Mouse (Mus musculus) megakaryocyte, adult 5-6 weeks (primary cell): ENCODE data around the gene Arrb2. TPM values are rescaled to one million over a fixed set of nuclear protein-coding genes. Genes with fewer than 3 reads are reported as not detected.
A peak's percentile ranks its signal among the peaks of the same experiment; 100 is the strongest.

Source experiments
- ATAC-seq: 2 replicates; pipeline ENCODE4 v1.8.0; 2016; ENCODE audit warnings: mild to moderate bottlenecking, inconsistent platforms; ENCODE audit not compliant: poor library complexity, severe bottlenecking
- total RNA-seq, 2 experiments: library from RNA; stranded (forward) in 1 of 2; stranded (reverse) in 1 of 2; fragments of 153-499, 151-499 nt in 1 of 2; fragments of 221-1000, 200-1000 nt in 1 of 2; gene quantifications; 2 replicates each; pipeline versions ENCODE4 v1.2.3 to v1.2.4; 2015 to 2017

Gene Arrb2
- total RNA-seq, 2 experiments from 2014 or later: 125 to 140 TPM

GRCm38 (mm10) chr11:70489684-70490083 is 57.2 kb downstream of the Arrb2 start:
- ATAC-seq: peak; percentile 95

Other genes with a start within 250 kb of the Arrb2 start
- not detected in 2 replicates for gene Slc16a11, start 219.9 kb upstream of the Arrb2 start, total RNA-seq (2015)
- not detected in 2 replicates for gene Slc16a11, start 219.9 kb upstream of the Arrb2 start, total RNA-seq (2017)
- gene Slc16a13, start 211.6 kb upstream of the Arrb2 start, total RNA-seq (2015): 1.9 and 2.5 TPM in 2 replicates
- gene Slc16a13, start 211.6 kb upstream of the Arrb2 start, total RNA-seq (2017): 2.3 and 7.7 TPM in 2 replicates
- 0.04 and 0.27 TPM in 2 replicates for gene Bcl6b, start 202.8 kb upstream of the Arrb2 start, total RNA-seq (2015)
- not detected in 2 replicates for gene Bcl6b, start 202.8 kb upstream of the Arrb2 start, total RNA-seq (2017)
- 74.4 and 77.6 TPM in 2 replicates for gene 0610010K14Rik, start 194.7 kb upstream of the Arrb2 start, total RNA-seq (2015)
- gene 0610010K14Rik, start 194.7 kb upstream of the Arrb2 start, total RNA-seq (2017): 25.6 and 31.5 TPM in 2 replicates
- gene Gm21988, start 192.8 kb upstream of the Arrb2 start, total RNA-seq (2015): 4.0 and 5.2 TPM in 2 replicates
- gene Gm21988, start 192.8 kb upstream of the Arrb2 start, total RNA-seq (2017): 0.11 and 4.3 TPM in 2 replicates
- 221 and 238 TPM in 2 replicates for gene Rnasek, start 192.8 kb upstream of the Arrb2 start, total RNA-seq (2015)
- gene Rnasek, start 192.8 kb upstream of the Arrb2 start, total RNA-seq (2017): 29.7 and 38.5 TPM in 2 replicates
- gene Alox12, start 177.3 kb upstream of the Arrb2 start, total RNA-seq (2015): not detected in 2 replicates
- not detected in 2 replicates for gene Alox12, start 177.3 kb upstream of the Arrb2 start, total RNA-seq (2017)
- 0.98 and 1.5 TPM in 2 replicates for gene Alox12e, start 110.0 kb upstream of the Arrb2 start, total RNA-seq (2015)
- gene Alox12e, start 110.0 kb upstream of the Arrb2 start, total RNA-seq (2017): 1.2 and 1.7 TPM in 2 replicates
- 62.7 and 71.5 TPM in 2 replicates for gene Alox15, start 80.6 kb upstream of the Arrb2 start, total RNA-seq (2015)
- 72.8 and 74.4 TPM in 2 replicates for gene Alox15, start 80.6 kb upstream of the Arrb2 start, total RNA-seq (2017)
- 12.1 and 13.2 TPM in 2 replicates for gene Pelp1, start 22.6 kb upstream of the Arrb2 start, total RNA-seq (2015)
- 5.8 and 7.4 TPM in 2 replicates for gene Pelp1, start 22.6 kb upstream of the Arrb2 start, total RNA-seq (2017)
- 42.2 and 64.0 TPM in 2 replicates for gene Med11, start 19.3 kb downstream of the Arrb2 start, total RNA-seq (2015)
- gene Med11, start 19.3 kb downstream of the Arrb2 start, total RNA-seq (2017): 47.8 and 55.3 TPM in 2 replicates
- gene Zmynd15, start 26.8 kb downstream of the Arrb2 start, total RNA-seq (2015): 0.13 TPM in 1 of 2 replicates, not detected in the other
- gene Zmynd15, start 26.8 kb downstream of the Arrb2 start, total RNA-seq (2017): 0.04 TPM in 1 of 2 replicates, not detected in the other
- 0.84 and 1.9 TPM in 2 replicates for gene Cxcl16, start 27.3 kb downstream of the Arrb2 start, total RNA-seq (2015)
- gene Cxcl16, start 27.3 kb downstream of the Arrb2 start, total RNA-seq (2017): 1.2 and 1.7 TPM in 2 replicates
- not detected in 2 replicates for gene Tm4sf5, start 72.6 kb downstream of the Arrb2 start, total RNA-seq (2015)
- gene Tm4sf5, start 72.6 kb downstream of the Arrb2 start, total RNA-seq (2017): not detected in 2 replicates
- not detected in 2 replicates for gene Vmo1, start 82.0 kb downstream of the Arrb2 start, total RNA-seq (2015)
- gene Vmo1, start 82.0 kb downstream of the Arrb2 start, total RNA-seq (2017): not detected in 2 replicates
- not detected in 2 replicates for gene Gltpd2, start 86.6 kb downstream of the Arrb2 start, total RNA-seq (2015)
- gene Gltpd2, start 86.6 kb downstream of the Arrb2 start, total RNA-seq (2017): not detected in 2 replicates
- 112 and 144 TPM in 2 replicates for gene Psmb6, start 92.7 kb downstream of the Arrb2 start, total RNA-seq (2015)
- gene Psmb6, start 92.7 kb downstream of the Arrb2 start, total RNA-seq (2017): 182 and 211 TPM in 2 replicates
- not detected in 2 replicates for gene Gm40193, start 100.3 kb downstream of the Arrb2 start, total RNA-seq (2015)
- gene Gm40193, start 100.3 kb downstream of the Arrb2 start, total RNA-seq (2017): not detected in 2 replicates
- 6.3 and 6.5 TPM in 2 replicates for gene Pld2, start 107.4 kb downstream of the Arrb2 start, total RNA-seq (2015)
- 7.3 and 11.1 TPM in 2 replicates for gene Pld2, start 107.4 kb downstream of the Arrb2 start, total RNA-seq (2017)
- gene Mink1, start 130.2 kb downstream of the Arrb2 start, total RNA-seq (2015): 20.6 and 21.3 TPM in 2 replicates
- gene Mink1, start 130.2 kb downstream of the Arrb2 start, total RNA-seq (2017): 12.7 and 17.5 TPM in 2 replicates
- not detected in 2 replicates for gene 4930544D05Rik, start 183.2 kb downstream of the Arrb2 start, total RNA-seq (2015)
- gene 4930544D05Rik, start 183.2 kb downstream of the Arrb2 start, total RNA-seq (2017): not detected in 2 replicates
- 0.36 TPM in 1 of 2 replicates, not detected in the other for gene Chrne, start 186.6 kb downstream of the Arrb2 start, total RNA-seq (2015)
- gene Chrne, start 186.6 kb downstream of the Arrb2 start, total RNA-seq (2017): 0.41 and 1.2 TPM in 2 replicates
- gene Gp1ba, start 206.5 kb downstream of the Arrb2 start, total RNA-seq (2015): 0.20 and 0.23 TPM in 2 replicates
- 0.04 TPM in 1 of 2 replicates, not detected in the other for gene Gp1ba, start 206.5 kb downstream of the Arrb2 start, total RNA-seq (2017)
- 75.6 and 82.1 TPM in 2 replicates for gene Rnf167, start 214.6 kb downstream of the Arrb2 start, total RNA-seq (2015)
- 57.4 and 60.0 TPM in 2 replicates for gene Rnf167, start 214.6 kb downstream of the Arrb2 start, total RNA-seq (2017)
- 78.9 and 93.0 TPM in 2 replicates for gene Slc25a11, start 214.8 kb downstream of the Arrb2 start, total RNA-seq (2015)
- gene Slc25a11, start 214.8 kb downstream of the Arrb2 start, total RNA-seq (2017): 63.4 and 66.1 TPM in 2 replicates
- 1,800 and 1,907 TPM in 2 replicates for gene Pfn1, start 222.0 kb downstream of the Arrb2 start, total RNA-seq (2015)
- 869 and 896 TPM in 2 replicates for gene Pfn1, start 222.0 kb downstream of the Arrb2 start, total RNA-seq (2017)
- gene Eno3, start 224.6 kb downstream of the Arrb2 start, total RNA-seq (2015): 6.3 and 7.8 TPM in 2 replicates
- gene Eno3, start 224.6 kb downstream of the Arrb2 start, total RNA-seq (2017): 5.9 and 8.2 TPM in 2 replicates
- 78.5 and 83.3 TPM in 2 replicates for gene Spag7, start 236.8 kb downstream of the Arrb2 start, total RNA-seq (2015)
- gene Spag7, start 236.8 kb downstream of the Arrb2 start, total RNA-seq (2017): 67.0 and 83.5 TPM in 2 replicates